Mouse (Mus musculus) testis, adult 2 months (tissue): ENCODE measurements around the gene Pdrg1.

Source experiments
- CTCF ChIP-seq: fragments of 200-500 bp; IDR thresholded peaks from 2 replicates; pipeline ENCODE4 v1.5.1; 2012; ENCODE audit warnings: low read depth, mild to moderate bottlenecking, inconsistent platforms, low read length, moderate library complexity; ENCODE audit not compliant: control insufficient read depth, insufficient read depth, insufficient replicate concordance
- POLR2A ChIP-seq: fragments of 200-500 bp; IDR thresholded peaks from 2 replicates; pipeline ENCODE4 v1.6.1; 2012; ENCODE audit warnings: low read depth, mild to moderate bottlenecking, inconsistent platforms, low read length, moderate library complexity; ENCODE audit not compliant: control insufficient read depth

- TF ChIP-seq CTCF (no peak), POLR2A (no peak)
These were observed 12.3 kb upstream of the Pdrg1 start for GRCm38 (mm10) chr2:153027501-153027900.
